ENCODE assay signal across 11 mouse cellular contexts in genomic region chr8:77370308-77370707, GRCm38 (mm10).
DNase-seq lines count a peak whose midpoint lies in the region; ATAC-seq lines count a peak whose summit lies in the region.
"Had no signal": no experiment of that assay in that cellular context is flagged by ENCODE, and none has a peak within 500 bp of the region (broad histone marks: within the 10 kb centered on the region; RNA-seq: fewer than 3 reads in every experiment).

No protein-coding gene starts in this region.

- H3K4me2 ChIP-seq in forebrain, embryonic 12.5 days, result no peak overlapping the region
- no peak overlapping the region for H3K4me2 ChIP-seq in forebrain, embryonic 11.5 days (ENCODE audit: low read depth, low read length, severe bottlenecking)
- H3K4me2 ChIP-seq in lung, embryonic 16.5 days (ENCODE audit: low read depth, low read length), result no peak overlapping the region
- H3K4me2 ChIP-seq: liver, embryonic 11.5 days had no signal

- 0 out of 2 replicates have a peak, but pooled peaks cover 7% of the 10 kb centered on the region for H3K4me1 ChIP-seq in forebrain, embryonic 12.5 days
- no peaks in the 10 kb centered on the region for H3K4me1 ChIP-seq in forebrain, embryonic 11.5 days (replicated peaks; ENCODE audit: control insufficient read depth, insufficient read depth, low read length)
- H3K4me1 ChIP-seq in lung, embryonic 16.5 days (replicated peaks; ENCODE audit: control insufficient read depth, insufficient read depth, low read length), result peaks cover 5% of the 10 kb centered on the region; the same call in 1 of the 2 replicates

- H3K9me3 ChIP-seq in forebrain, embryonic 12.5 days, result no peaks in the 10 kb centered on the region
- no peaks in the 10 kb centered on the region for H3K9me3 ChIP-seq in forebrain, embryonic 11.5 days (ENCODE audit: control insufficient read depth, low read length)
- no peaks in the 10 kb centered on the region for H3K9me3 ChIP-seq in lung, embryonic 16.5 days (ENCODE audit: control insufficient read depth, low read length)

- peak; percentile 59; the same call in 1 of the 2 replicates for ATAC-seq in forebrain, embryonic 12.5 days (ENCODE audit: low FRiP score)
- ATAC-seq in forebrain, embryonic 11.5 days (replicated peaks; ENCODE audit: low FRiP score), result no peak
- 0 out of 2 replicates have a peak, but pooled peaks have one; percentile 23 for ATAC-seq in lung, embryonic 16.5 days (ENCODE audit: low read depth)
- no peak for ATAC-seq in megakaryocyte progenitor cell, adult 5-6 weeks (replicated peaks; ENCODE audit: poor library complexity)

- no peak overlapping the region for H3K4me3 ChIP-seq in forebrain, embryonic 12.5 days (replicated peaks)
- no peak overlapping the region for H3K4me3 ChIP-seq in forebrain, embryonic 11.5 days (ENCODE audit: low read depth, low read length)
- H3K4me3 ChIP-seq in lung, embryonic 16.5 days (ENCODE audit: low read length), result no peak overlapping the region

- 24% methylated on average over 2 of the region's 2 CpGs for WGBS in forebrain, embryonic 12.5 days
- WGBS in forebrain, embryonic 11.5 days, result 38% methylated on average over 2 of the region's 2 CpGs
- WGBS in lung, embryonic 16.5 days, result 14% methylated on average over 2 of the region's 2 CpGs

- no peaks in the 10 kb centered on the region for H3K27me3 ChIP-seq in forebrain, embryonic 12.5 days
- no peaks in the 10 kb centered on the region for H3K27me3 ChIP-seq in forebrain, embryonic 11.5 days (ENCODE audit: control insufficient read depth, insufficient read depth, low read length)
- no peaks in the 10 kb centered on the region for H3K27me3 ChIP-seq in lung, embryonic 16.5 days (ENCODE audit: control insufficient read depth, insufficient read depth, low read depth, low read length)

- no peaks in the 10 kb centered on the region for H3K36me3 ChIP-seq in forebrain, embryonic 12.5 days (replicated peaks)
- no peaks in the 10 kb centered on the region for H3K36me3 ChIP-seq in forebrain, embryonic 11.5 days (ENCODE audit: control insufficient read depth, insufficient read depth, low read length)
- peaks cover 5% of the 10 kb centered on the region for H3K36me3 ChIP-seq in lung, embryonic 16.5 days (ENCODE audit: control insufficient read depth, insufficient read depth, low read length)

- DNase-seq in forebrain, embryonic 11.5 days (ENCODE audit: low spot score), result no peak
- no peak for DNase-seq in lung, postnatal 25 days (ENCODE audit: low spot score)
- DNase-seq in adrenal gland, postnatal 36 days, result peak; percentile 68 to 72
- peak; percentile 54 to 68 for DNase-seq in kidney, postnatal 25 days
- no peak for DNase-seq in cerebellum, adult 9-10 months
- DNase-seq: layer of hippocampus, adult 9-11 months; right cerebral cortex, adult 18-20 months had no signal

- 0 out of 2 replicates have a peak overlapping the region, but pooled peaks have one; percentile 0 for H3K27ac ChIP-seq in forebrain, embryonic 12.5 days
- no peak overlapping the region for H3K27ac ChIP-seq in forebrain, embryonic 11.5 days (ENCODE audit: low read depth, low read length)
- no peak overlapping the region for H3K27ac ChIP-seq in lung, embryonic 16.5 days (ENCODE audit: low read length)

- H3K9ac ChIP-seq in forebrain, embryonic 12.5 days, result no peak overlapping the region
- H3K9ac ChIP-seq in forebrain, embryonic 11.5 days (ENCODE audit: low read length), result no peak overlapping the region
- H3K9ac ChIP-seq in lung, embryonic 16.5 days (ENCODE audit: low read length), result no peak overlapping the region

Comparison
In these comparisons a context has a peak if more than half of its experiments do, and no peak if none do; other contexts are left out.
1. ATAC-seq: peak in forebrain, embryonic 12.5 days (single experiment) and lung, embryonic 16.5 days (single experiment); none in forebrain, embryonic 11.5 days (single experiment) and megakaryocyte progenitor cell, adult 5-6 weeks (single experiment).
2. DNase-seq: peak in adrenal gland, postnatal 36 days (2 of 2) and kidney, postnatal 25 days (2 of 2); none in forebrain, embryonic 11.5 days (single experiment), lung, postnatal 25 days (single experiment) and cerebellum, adult 9-10 months (single experiment).